Mouse (Mus musculus) urinary bladder, postnatal 36 days (tissue): ENCODE results near the gene Cd3e.
A peak's percentile ranks its signal among the peaks of the same experiment; 100 is the strongest.
"Not testable (repeated sequence)": the region's sequence is repeated elsewhere in the genome, so short reads cannot be mapped to it uniquely, and the experiment has no call there.

Source experiments
- DNase-seq, 2 experiments: peaks; one replicate each; pipeline ENCODE4 v3.0.0; 2022; ENCODE audit warnings: low spot score in 2 of 2, mixed read lengths in 1 of 2

The Cd3e gene

DNA sequence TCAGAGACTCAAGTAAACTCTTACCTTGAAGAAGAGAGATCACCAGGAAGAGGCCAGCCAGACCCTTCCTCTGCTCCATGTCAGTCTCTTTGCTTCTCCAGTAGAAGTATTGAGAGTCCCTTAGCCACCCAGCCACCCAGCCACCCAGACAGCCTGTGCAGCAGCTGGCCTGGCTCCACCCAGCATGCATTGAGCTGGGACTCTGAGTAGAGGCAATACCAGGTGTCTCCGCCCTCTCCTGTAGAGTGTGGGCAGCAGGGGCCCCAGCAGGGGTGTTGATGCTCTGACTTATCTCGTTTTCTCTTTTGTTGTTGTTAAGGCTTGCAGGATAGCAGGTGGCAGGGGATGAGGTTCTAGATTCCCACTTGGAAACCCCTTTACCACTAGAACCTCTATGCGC, 29.2 kb downstream of the Cd3e start, which contains the start of gene Cd3g:
TSS of gene Cd3g (minus strand) at position 190 of the 400 bp plus-strand sequence.
- no peak for DNase-seq

GRCm38 (mm10) chr9:44979806-44980205, 29.6 kb downstream of the Cd3e start:
- DNase-seq = no peak

GRCm38 (mm10) chr9:44977813-44978212, 31.6 kb downstream of the Cd3e start:
- no peak for DNase-seq

DNA sequence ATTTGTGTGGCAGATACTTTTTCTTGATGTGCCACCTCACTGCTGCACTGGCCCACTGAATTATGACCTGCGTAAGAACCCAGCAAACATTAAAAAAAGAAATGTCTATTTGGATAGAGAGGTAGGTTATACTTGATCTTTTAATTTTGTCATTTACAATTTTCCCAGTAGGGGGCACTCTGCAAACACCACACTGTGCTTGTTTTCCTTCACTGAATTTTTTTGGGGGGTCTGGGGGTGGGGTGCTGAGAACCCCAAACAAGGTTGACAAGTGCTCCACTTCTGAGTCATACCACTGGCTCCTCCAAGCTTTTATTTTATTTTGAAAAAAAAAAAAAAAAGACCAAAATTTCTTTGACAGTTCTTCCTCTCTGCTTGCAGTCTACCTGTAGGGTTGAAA, 40.0 kb downstream of the Cd3e start:
- DNase-seq = no peak

DNA sequence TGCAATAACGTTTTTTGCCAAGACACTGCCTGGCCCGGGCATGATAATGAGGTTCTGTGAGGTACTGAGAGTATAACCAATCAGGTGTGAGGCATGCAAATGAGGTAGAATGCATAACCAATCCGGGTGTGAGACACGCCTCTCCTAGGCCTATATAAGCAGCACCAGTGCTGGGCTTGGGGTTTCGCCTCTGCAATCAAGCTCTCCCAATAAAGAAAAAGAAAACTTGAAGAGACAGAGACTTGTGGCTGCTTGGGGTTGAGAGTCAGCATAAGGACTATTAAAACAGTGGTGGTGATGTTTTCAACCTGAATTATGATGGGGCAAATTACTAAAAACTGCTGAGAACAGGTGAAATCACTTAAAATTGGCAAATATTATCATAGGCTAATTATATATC, 41.7 kb downstream of the Cd3e start:
- not testable (repeated sequence) for DNase-seq

GRCm38 (mm10) chr9:44966815-44967242, 42.6 kb downstream of the Cd3e start:
- DNase-seq = peak; percentile 75 to 83

GRCm38 (mm10) chr9:44965833-44966466, 43.5 kb downstream of the Cd3e start:
- no peak for DNase-seq

- DNase-seq = peak; percentile 99 to 100
Observed at GRCm38 (mm10) chr9:44965126-44965832, 44.1 kb downstream of the Cd3e start, which contains the start of gene Ube4a. Gene Ube4a (minus strand): TSS chr9:44965600.

DNA sequence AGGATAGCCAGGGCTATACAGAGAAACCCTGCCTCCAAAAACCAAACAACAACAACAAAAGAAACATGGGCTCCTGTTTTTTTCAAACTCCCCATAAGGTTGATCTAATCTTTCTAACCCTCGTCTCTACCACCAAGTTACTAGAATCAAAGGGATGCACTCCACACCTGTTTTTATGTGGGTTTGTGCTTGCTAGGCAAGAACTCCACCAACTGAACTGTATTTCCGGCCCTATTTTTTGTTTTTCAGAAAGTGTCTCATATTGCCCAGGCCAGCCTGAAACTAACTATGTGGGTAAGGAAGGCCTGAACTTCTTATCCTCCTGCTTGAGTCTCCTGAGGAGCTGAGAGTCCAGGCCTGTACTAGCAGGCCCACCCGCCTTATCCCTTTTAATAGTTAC, 55.0 kb downstream of the Cd3e start:
- no peak for DNase-seq
